Mouse (Mus musculus) right cerebral cortex, adult 18-20 months (tissue): ENCODE measurements at regions not wholly inside any gene's neighbourhood (a gene's known extent, or its start where the extent isn't known, plus 50 kb on each side); places are given as distances from the start of the nearest gene placed in this dataset.

Source experiments
- DNase-seq: peaks from one replicate; pipeline ENCODE4 v3.0.0; 2022; ENCODE audit warnings: mixed read lengths

- no peak for DNase-seq
Observed at GRCm38 (mm10) chr12:25771856-25772255, 643.2 kb downstream of the Rnf144a start.

- DNase-seq = no peak
Observed at GRCm38 (mm10) chr12:25768644-25769043, 646.4 kb downstream of the Rnf144a start.

- peak; percentile 26 for DNase-seq
Observed at GRCm38 (mm10) chr12:25763061-25763460, 652.0 kb downstream of the Rnf144a start.

- peak; percentile 21 for DNase-seq
Observed at GRCm38 (mm10) chr12:25757014-25757413, 658.0 kb downstream of the Rnf144a start.

- no peak for DNase-seq
Observed at GRCm38 (mm10) chr12:25733801-25734200, 636.9 kb upstream of the Id2 start.

GRCm38 (mm10) chr12:25725774-25726173, 628.8 kb upstream of the Id2 start:
- no peak for DNase-seq

- DNase-seq = no peak
Observed at GRCm38 (mm10) chr12:25711186-25711585, 614.2 kb upstream of the Id2 start.

- no peak for DNase-seq
Observed at GRCm38 (mm10) chr12:25703023-25703400, 606.1 kb upstream of the Id2 start.

- no peak for DNase-seq
Observed at GRCm38 (mm10) chr12:25702176-25703022, 605.5 kb upstream of the Id2 start.

GRCm38 (mm10) chr12:25687063-25687462, 590.1 kb upstream of the Id2 start:
- no peak for DNase-seq

GRCm38 (mm10) chr12:25676631-25677030, 579.7 kb upstream of the Id2 start:
- DNase-seq = no peak

GRCm38 (mm10) chr12:25668336-25668735, 571.4 kb upstream of the Id2 start:
- peak; percentile 56 for DNase-seq

- DNase-seq = peak; percentile 24
Observed at GRCm38 (mm10) chr12:25654456-25654855, 557.5 kb upstream of the Id2 start.

GRCm38 (mm10) chr12:25650237-25650636, 553.3 kb upstream of the Id2 start:
- DNase-seq = no peak

GRCm38 (mm10) chr12:25628081-25628480, 531.1 kb upstream of the Id2 start:
- DNase-seq = no peak

GRCm38 (mm10) chr12:25625858-25626257, 528.9 kb upstream of the Id2 start:
- DNase-seq = no peak

GRCm38 (mm10) chr12:25623449-25623848, 526.5 kb upstream of the Id2 start:
- peak; percentile 27 for DNase-seq

- peak; percentile 53 for DNase-seq
Observed at GRCm38 (mm10) chr12:25621142-25621541, 524.2 kb upstream of the Id2 start.

- no peak for DNase-seq
Observed at GRCm38 (mm10) chr12:25617521-25617920, 520.6 kb upstream of the Id2 start.

- DNase-seq = peak; percentile 33
Observed at GRCm38 (mm10) chr12:25615377-25615776, 518.4 kb upstream of the Id2 start.

- DNase-seq = no peak
Observed at GRCm38 (mm10) chr12:25613473-25613872, 516.5 kb upstream of the Id2 start.

GRCm38 (mm10) chr12:25609045-25609444, 512.1 kb upstream of the Id2 start:
- no peak for DNase-seq

GRCm38 (mm10) chr12:25605396-25605795, 508.5 kb upstream of the Id2 start:
- DNase-seq = no peak

- no peak for DNase-seq
Observed at GRCm38 (mm10) chr12:25590262-25590661, 493.3 kb upstream of the Id2 start.

- peak; percentile 47 for DNase-seq
Observed at GRCm38 (mm10) chr12:25585746-25586145, 488.8 kb upstream of the Id2 start.
